Mouse (Mus musculus): ENCODE data around the gene Ntng1. TPM values are rescaled to one million over a fixed set of nuclear protein-coding genes. Genes with fewer than 3 reads are reported as not detected.

The Ntng1 gene
- polyA plus RNA-seq, 1 experiment: 0.09 TPM

- 27% methylated on average over 18 of the region's 18 CpGs for WGBS
Measured at GRCm38 (mm10) chr3:110022783-110023599, 120.8 kb downstream of the Ntng1 start.

GRCm38 (mm10) chr3:110010870-110011626 is 132.8 kb downstream of the Ntng1 start:
- WGBS: 82% methylated on average over 14 of the region's 14 CpGs
- TF ChIP-seq CTCF (IDR thresholded peaks at IDR 0.05; ENCODE audit: extremely low read depth, insufficient read length, insufficient replicate concordance, low read depth, low read length): no peak
- no peak for TF ChIP-seq POLR2A (IDR thresholded peaks at IDR 0.05; ENCODE audit: low read depth, low read length)
- no peaks in the 10 kb centered on the region for H3K27me3 ChIP-seq (ENCODE audit: control insufficient read depth, insufficient read depth, low read length)
- no peak overlapping the region for H3K27ac ChIP-seq (ENCODE audit: insufficient read depth, low read depth, low read length)
- no peaks in the 10 kb centered on the region for H3K4me1 ChIP-seq (ENCODE audit: control insufficient read depth, insufficient read depth, insufficient read length, low read length)
- H3K4me3 ChIP-seq (ENCODE audit: low read depth, low read length): no peak overlapping the region
- no peaks in the 10 kb centered on the region for H3K36me3 ChIP-seq (ENCODE audit: control insufficient read depth, insufficient read depth, low read length)

More at GRCm38 (mm10) chr3:110022783-110023599, 120.8 kb downstream of the Ntng1 start:
- no peaks in the 10 kb centered on the region for H3K4me1 ChIP-seq (ENCODE audit: control insufficient read depth, insufficient read depth, insufficient read length, low read length)
- no peak for TF ChIP-seq POLR2A (IDR thresholded peaks at IDR 0.05; ENCODE audit: low read depth, low read length)
- no peak for TF ChIP-seq CTCF (IDR thresholded peaks at IDR 0.05; ENCODE audit: extremely low read depth, insufficient read length, insufficient replicate concordance, low read depth, low read length)
- H3K36me3 ChIP-seq (ENCODE audit: control insufficient read depth, insufficient read depth, low read length): no peaks in the 10 kb centered on the region
- no peaks in the 10 kb centered on the region for H3K27me3 ChIP-seq (ENCODE audit: control insufficient read depth, insufficient read depth, low read length)
- H3K27ac ChIP-seq (ENCODE audit: insufficient read depth, low read depth, low read length): no peak overlapping the region
- no peak overlapping the region for H3K4me3 ChIP-seq (ENCODE audit: low read depth, low read length)

- no peak for TF ChIP-seq CTCF (IDR thresholded peaks at IDR 0.05; ENCODE audit: extremely low read depth, insufficient read length, insufficient replicate concordance, low read depth, low read length)
- no peak for TF ChIP-seq POLR2A (IDR thresholded peaks at IDR 0.05; ENCODE audit: low read depth, low read length)
- WGBS: 88% methylated on average over 2 of the region's 2 CpGs
- H3K27ac ChIP-seq (ENCODE audit: insufficient read depth, low read depth, low read length): no peak overlapping the region
- no peaks in the 10 kb centered on the region for H3K36me3 ChIP-seq (ENCODE audit: control insufficient read depth, insufficient read depth, low read length)
- H3K4me1 ChIP-seq (ENCODE audit: control insufficient read depth, insufficient read depth, insufficient read length, low read length): no peaks in the 10 kb centered on the region
- H3K4me3 ChIP-seq (ENCODE audit: low read depth, low read length): no peak overlapping the region
- H3K27me3 ChIP-seq (ENCODE audit: control insufficient read depth, insufficient read depth, low read length): no peaks in the 10 kb centered on the region
Measured at GRCm38 (mm10) chr3:110010441-110010840, 133.4 kb downstream of the Ntng1 start.

GRCm38 (mm10) chr3:110000349-110000748 is 143.5 kb downstream of the Ntng1 start:
- no peak for TF ChIP-seq POLR2A (IDR thresholded peaks at IDR 0.05; ENCODE audit: low read depth, low read length)
- no peak for TF ChIP-seq CTCF (IDR thresholded peaks at IDR 0.05; ENCODE audit: extremely low read depth, insufficient read length, insufficient replicate concordance, low read depth, low read length)
- 58% methylated on average over 5 of the region's 5 CpGs for WGBS
- H3K27ac ChIP-seq (ENCODE audit: insufficient read depth, low read depth, low read length): no peak overlapping the region
- H3K4me3 ChIP-seq (ENCODE audit: low read depth, low read length): no peak overlapping the region
- no peaks in the 10 kb centered on the region for H3K27me3 ChIP-seq (ENCODE audit: control insufficient read depth, insufficient read depth, low read length)
- H3K36me3 ChIP-seq (ENCODE audit: control insufficient read depth, insufficient read depth, low read length): no peaks in the 10 kb centered on the region
- no peaks in the 10 kb centered on the region for H3K4me1 ChIP-seq (ENCODE audit: control insufficient read depth, insufficient read depth, insufficient read length, low read length)

GRCm38 (mm10) chr3:109995663-109996024 is 148.2 kb downstream of the Ntng1 start:
- 71% methylated on average over 4 of the region's 4 CpGs for WGBS
- Histone ChIP-seq H3K36me3 (ENCODE audit: control insufficient read depth, insufficient read depth, low read length) (no peaks in the 10 kb centered on the region), H3K27ac (ENCODE audit: insufficient read depth, low read depth, low read length) (no peak overlapping the region), H3K4me3 (ENCODE audit: low read depth, low read length) (no peak overlapping the region), H3K4me1 (ENCODE audit: control insufficient read depth, insufficient read depth, insufficient read length, low read length) (no peaks in the 10 kb centered on the region), H3K27me3 (ENCODE audit: control insufficient read depth, insufficient read depth, low read length) (no peaks in the 10 kb centered on the region)
- TF ChIP-seq POLR2A (IDR thresholded peaks at IDR 0.05; ENCODE audit: low read depth, low read length): no peak
- no peak for TF ChIP-seq CTCF (IDR thresholded peaks at IDR 0.05; ENCODE audit: extremely low read depth, insufficient read length, insufficient replicate concordance, low read depth, low read length)

- TF ChIP-seq POLR2A (IDR thresholded peaks at IDR 0.05; ENCODE audit: low read depth, low read length) (no peak), CTCF (IDR thresholded peaks at IDR 0.05; ENCODE audit: extremely low read depth, insufficient read length, insufficient replicate concordance, low read depth, low read length) (no peak)
- 52% methylated on average over 6 of the region's 6 CpGs for WGBS
- no peaks in the 10 kb centered on the region for H3K4me1 ChIP-seq (ENCODE audit: control insufficient read depth, insufficient read depth, insufficient read length, low read length)
- H3K4me3 ChIP-seq (ENCODE audit: low read depth, low read length): no peak overlapping the region
- no peak overlapping the region for H3K27ac ChIP-seq (ENCODE audit: insufficient read depth, low read depth, low read length)
- no peaks in the 10 kb centered on the region for H3K27me3 ChIP-seq (ENCODE audit: control insufficient read depth, insufficient read depth, low read length)
- no peaks in the 10 kb centered on the region for H3K36me3 ChIP-seq (ENCODE audit: control insufficient read depth, insufficient read depth, low read length)
Measured at GRCm38 (mm10) chr3:109994978-109995662, 148.7 kb downstream of the Ntng1 start.

Measured in small intestine, adult 2 months (tissue).